Mouse (Mus musculus) lung, postnatal 0 days (tissue): Measurements from ENCODE around the gene Sertad3.

Experiments
- CTCF ChIP-seq: IDR thresholded peaks from 2 replicates; pipeline ENCODE4 v1.5.1; 2016; ENCODE audit warnings: antibody characterized with exemption, mild to moderate bottlenecking
- EP300 ChIP-seq: IDR thresholded peaks from 2 replicates; pipeline ENCODE4 v1.6.1; 2016; ENCODE audit warnings: antibody characterized with exemption, mild to moderate bottlenecking, control low read depth

DNA sequence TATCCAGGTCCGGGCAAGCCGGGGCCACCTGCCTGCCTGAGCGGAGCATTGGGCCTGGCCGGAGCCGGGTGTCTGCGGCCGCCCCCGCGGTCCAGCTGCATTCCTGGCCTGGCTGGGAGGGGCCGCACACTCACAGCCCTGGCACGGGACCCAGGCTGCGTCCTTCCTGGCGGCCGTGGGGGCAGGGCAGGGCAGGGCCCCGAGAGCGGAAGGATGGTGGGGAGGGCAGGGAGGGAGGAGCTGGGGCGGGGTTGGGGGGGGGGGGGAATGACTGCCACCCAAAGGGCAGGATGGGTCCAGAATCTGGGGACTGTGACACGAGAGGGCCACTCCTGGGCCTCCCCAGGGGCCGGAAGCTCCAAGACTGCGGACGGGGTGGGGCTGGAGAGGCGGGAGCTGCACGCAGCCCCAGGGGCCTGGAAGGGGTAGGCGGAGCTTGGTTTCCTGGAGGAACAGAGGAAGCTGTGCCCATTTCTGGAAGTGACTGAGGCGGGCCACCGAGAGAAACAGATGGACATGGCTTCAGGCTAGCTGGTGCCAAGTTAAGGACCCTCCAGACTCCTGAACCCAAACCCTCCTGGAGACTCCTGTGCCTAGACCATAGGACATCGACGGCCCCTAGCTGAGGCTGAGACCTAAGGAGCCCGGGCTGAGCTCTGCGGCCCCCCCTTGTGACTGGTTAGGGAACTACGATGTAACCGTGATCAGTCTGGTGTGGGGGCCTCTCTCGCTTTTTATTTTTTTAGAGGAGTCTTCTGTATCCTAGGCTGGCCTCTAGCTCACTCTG lies 17.2 kb downstream of the Sertad3 start:
- no peak; the same call in 1 of the 2 replicates for TF ChIP-seq EP300
- TF ChIP-seq CTCF = peak; percentile 76
